Mouse (Mus musculus): ENCODE measurements around the gene Mxd4. TPM values are rescaled to one million over a fixed set of nuclear protein-coding genes. Genes with fewer than 3 reads are reported as not detected.

The Mxd4 gene
- polyA plus RNA-seq, 1 experiment from 2014 or later = 25.0 TPM

DNA sequence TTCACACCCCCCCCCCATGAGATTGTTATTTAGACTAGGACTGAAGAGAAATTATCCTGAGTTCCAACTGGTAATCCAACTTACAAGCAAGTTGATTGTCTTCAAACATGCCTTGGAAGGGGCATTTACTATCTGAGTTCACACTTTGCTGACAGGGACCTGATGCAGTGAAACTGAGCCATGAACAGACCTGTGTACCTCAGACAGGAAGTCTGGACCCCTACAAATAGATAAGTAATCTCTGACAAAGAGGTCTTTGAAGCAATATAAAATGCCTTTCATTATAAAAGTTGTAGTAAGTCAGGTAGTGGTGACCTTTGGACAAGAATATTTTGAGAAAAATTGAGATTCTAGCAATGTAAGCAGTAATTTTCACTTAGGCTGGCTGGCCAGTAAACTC lies 39.0 kb downstream of the Mxd4 start:
- ATAC-seq (ENCODE audit: low FRiP score) = no peak
- Histone ChIP-seq H3K9me3 (no peaks in the 10 kb centered on the region), H3K4me3 (replicated peaks) (no peak overlapping the region), H3K27ac (no peak overlapping the region), H3K36me3 (replicated peaks) (peaks cover 3% of the 10 kb centered on the region), H3K9ac (no peak overlapping the region), H3K4me2 (no peak overlapping the region), H3K4me1 (no peaks in the 10 kb centered on the region), H3K27me3 (no peaks in the 10 kb centered on the region)

DNA sequence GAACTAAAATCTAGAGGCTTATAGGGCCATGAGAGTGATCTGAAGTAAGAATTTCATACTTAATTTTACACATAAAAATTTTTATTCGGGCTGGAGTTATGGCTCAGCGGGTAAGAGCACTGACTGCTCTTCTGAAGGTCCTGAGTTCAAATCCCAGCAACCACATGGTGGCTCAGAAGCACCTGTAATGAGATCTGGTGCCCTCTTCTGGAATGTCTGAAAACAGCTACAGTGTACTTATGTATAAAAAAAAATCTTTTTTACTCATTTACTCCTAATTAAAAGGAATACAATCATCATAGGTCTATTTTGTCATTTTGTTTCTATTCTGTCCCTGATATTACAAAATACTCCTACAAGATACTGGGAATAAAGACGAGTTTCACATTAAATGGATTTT lies 40.0 kb downstream of the Mxd4 start:
- Histone ChIP-seq H3K4me2 (no peak overlapping the region), H3K4me1 (no peaks in the 10 kb centered on the region), H3K9me3 (no peaks in the 10 kb centered on the region), H3K36me3 (replicated peaks) (no peaks in the 10 kb centered on the region; the same call in 1 of the 2 replicates), H3K27me3 (no peaks in the 10 kb centered on the region), H3K9ac (no peak overlapping the region), H3K4me3 (replicated peaks) (no peak overlapping the region), H3K27ac (no peak overlapping the region)
- no peak for ATAC-seq (ENCODE audit: low FRiP score)
- 91% methylated on average over 3 of the region's 3 CpGs for WGBS

DNA sequence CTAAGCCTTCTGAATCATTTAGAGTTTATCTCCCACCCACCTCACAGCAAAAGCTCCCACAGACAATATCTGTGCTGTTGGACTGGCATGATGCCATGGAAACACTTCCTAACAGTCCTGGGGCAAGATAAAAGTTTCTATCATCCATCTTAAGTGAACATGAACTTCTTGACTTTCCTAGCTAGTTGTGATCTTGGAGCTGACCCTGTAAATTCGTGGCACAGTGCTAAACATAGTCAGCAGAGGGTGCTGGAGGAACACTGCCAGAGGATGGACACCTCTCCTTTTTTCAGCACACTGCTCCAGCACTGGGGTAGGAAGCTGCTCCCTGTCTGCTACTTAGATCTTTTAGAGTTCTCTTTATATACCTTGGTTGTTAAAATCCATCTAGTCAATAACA lies 47.8 kb downstream of the Mxd4 start:
- Histone ChIP-seq H3K27me3 (no peaks in the 10 kb centered on the region), H3K9me3 (no peaks in the 10 kb centered on the region), H3K4me1 (no peaks in the 10 kb centered on the region), H3K27ac (no peak overlapping the region), H3K36me3 (replicated peaks) (no peaks in the 10 kb centered on the region), H3K9ac (no peak overlapping the region), H3K4me2 (no peak overlapping the region), H3K4me3 (replicated peaks) (no peak overlapping the region)
- WGBS = 0% methylated on average over 1 of the region's 1 CpGs
- ATAC-seq (ENCODE audit: low FRiP score) = no peak

DNA sequence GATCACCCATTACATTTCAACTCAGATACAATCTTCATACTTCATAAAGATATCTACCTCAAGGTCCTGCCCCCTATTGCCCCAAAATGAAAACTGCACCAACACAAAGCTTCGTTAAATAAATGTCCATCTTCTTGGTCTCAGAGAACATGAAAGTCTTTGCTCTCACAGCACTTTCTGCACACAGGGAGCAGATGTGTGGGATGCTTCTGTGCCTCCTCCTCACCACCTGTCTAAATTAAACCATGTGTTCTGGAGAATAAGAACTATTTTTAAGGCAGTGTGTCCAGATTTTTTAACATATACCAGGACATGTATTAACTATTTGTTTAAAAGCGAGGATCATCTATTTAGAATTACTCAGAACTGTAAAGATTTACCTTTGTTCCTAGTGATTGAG lies 54.8 kb downstream of the Mxd4 start:
- Histone ChIP-seq H3K4me2 (no peak overlapping the region), H3K36me3 (replicated peaks) (no peaks in the 10 kb centered on the region), H3K4me3 (replicated peaks) (no peak overlapping the region), H3K27ac (no peak overlapping the region), H3K27me3 (no peaks in the 10 kb centered on the region), H3K9me3 (no peaks in the 10 kb centered on the region), H3K4me1 (no peaks in the 10 kb centered on the region), H3K9ac (no peak overlapping the region)
- 79% methylated on average over 2 of the region's 2 CpGs for whole genome bisulfite sequencing
- ATAC-seq (ENCODE audit: low FRiP score) = no peak

DNA sequence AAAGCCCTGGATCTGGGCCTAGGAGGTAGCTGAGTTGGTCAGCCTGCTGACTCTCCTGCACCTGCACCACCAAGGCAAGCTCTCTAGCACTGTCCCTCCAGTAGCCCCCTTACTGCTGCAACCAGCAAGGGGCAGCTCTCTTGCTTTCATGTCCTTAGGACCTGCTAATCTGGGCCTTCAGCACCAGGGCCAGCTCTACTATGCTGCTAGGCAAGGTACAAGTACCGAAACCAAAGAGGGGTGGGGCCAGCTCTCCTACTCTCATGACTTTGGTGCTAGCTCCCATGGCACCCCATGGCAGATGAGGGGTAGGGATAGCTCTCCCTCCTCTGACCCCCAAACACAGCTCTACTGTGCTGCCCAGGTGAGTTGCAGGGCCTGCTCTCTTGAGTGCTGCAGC lies 63.4 kb downstream of the Mxd4 start:
- H3K9me3 ChIP-seq = no peaks in the 10 kb centered on the region
- no peaks in the 10 kb centered on the region for H3K4me1 ChIP-seq
- H3K27me3 ChIP-seq = no peaks in the 10 kb centered on the region
- no peaks in the 10 kb centered on the region for H3K36me3 ChIP-seq (replicated peaks)
- WGBS = 23% methylated on average over 1 of the region's 1 CpGs
- ATAC-seq (ENCODE audit: low FRiP score) = no peak
- H3K4me2 ChIP-seq = no peak overlapping the region
- no peak overlapping the region for H3K9ac ChIP-seq
- H3K4me3 ChIP-seq (replicated peaks) = no peak overlapping the region
- H3K27ac ChIP-seq = no peak overlapping the region

Other genes starting within 250 kb of the Mxd4 start
- gene Gm1673, start 204.3 kb downstream of the Mxd4 start, polyA plus RNA-seq (2016; fragmentation: Nextera tagmentation; extraction: Ambion mirVana) = 387 and 405 TPM in 2 replicates
- gene Nat8l, start 191.7 kb downstream of the Mxd4 start, polyA plus RNA-seq (2016; fragmentation: Nextera tagmentation; extraction: Ambion mirVana) = 2.4 and 3.1 TPM in 2 replicates
- 0.62 and 0.80 TPM in 2 replicates for gene Poln, start 18.3 kb downstream of the Mxd4 start, polyA plus RNA-seq (2016; fragmentation: Nextera tagmentation; extraction: Ambion mirVana)
- 43.1 and 45.3 TPM in 2 replicates for gene Haus3, start 18.2 kb downstream of the Mxd4 start, polyA plus RNA-seq (2016; fragmentation: Nextera tagmentation; extraction: Ambion mirVana)
- 2.1 and 2.6 TPM in 2 replicates for gene Zfyve28, start 100.7 kb upstream of the Mxd4 start, polyA plus RNA-seq (2016; fragmentation: Nextera tagmentation; extraction: Ambion mirVana)
- not detected in 2 replicates for gene Cfap99, start 100.9 kb upstream of the Mxd4 start, polyA plus RNA-seq (2016; fragmentation: Nextera tagmentation; extraction: Ambion mirVana)
- gene Rnf4, start 148.6 kb upstream of the Mxd4 start, polyA plus RNA-seq (2016; fragmentation: Nextera tagmentation; extraction: Ambion mirVana) = 178 and 180 TPM in 2 replicates
- gene Fam193a, start 182.2 kb upstream of the Mxd4 start, polyA plus RNA-seq (2016; fragmentation: Nextera tagmentation; extraction: Ambion mirVana) = 17.8 and 19.9 TPM in 2 replicates

All from forebrain, embryonic 12.5 days (tissue).